Mouse (Mus musculus) layer of hippocampus, postnatal 10 days (tissue): Measurements from ENCODE around the gene Ifitm5. TPM values are rescaled to one million over a fixed set of nuclear protein-coding genes. Genes with fewer than 3 reads are reported as not detected.
"Not testable (repeated sequence)": the region's sequence is repeated elsewhere in the genome, so short reads cannot be mapped to it uniquely, and the experiment has no call there.

Source experiments
- DNase-seq, 2 experiments: peaks; one replicate each; pipeline ENCODE4 v3.0.0; 2021; ENCODE audit warnings: low spot score in 2 of 2
- long read RNA-seq: library from polyadenylated mRNA; stranded (forward); transcript quantifications from one replicate; pipeline ENCODE4 v2.0.0, GENCODE M21; 2023
- total RNA-seq, 2 experiments: library from RNA; stranded (reverse); gene quantifications; 2 replicates each; pipeline ENCODE4 v1.2.3; 2021

Ifitm5 gene
- total RNA-seq: not detected
- long read RNA-seq: 0 reads

- DNase-seq: no peak
Observed at GRCm38 (mm10) chr7:140949824-140950530, at the start of gene Ifitm5. Gene Ifitm5 (minus strand): TSS chr7:140950291.

GRCm38 (mm10) chr7:140998853-140999700 lies 49.0 kb upstream of the Ifitm5 start:
- DNase-seq: no peak

GRCm38 (mm10) chr7:140997817-140998216 lies 47.7 kb upstream of the Ifitm5 start:
- DNase-seq: no peak

- no peak for DNase-seq
Observed at GRCm38 (mm10) chr7:140991117-140991689, 41.1 kb upstream of the Ifitm5 start.

- DNase-seq: no peak
Observed at GRCm38 (mm10) chr7:140990622-140991021, 40.5 kb upstream of the Ifitm5 start.

GRCm38 (mm10) chr7:140990185-140990584 lies 40.1 kb upstream of the Ifitm5 start:
- no peak for DNase-seq

- DNase-seq: no peak
Observed at GRCm38 (mm10) chr7:140989022-140989421, 38.9 kb upstream of the Ifitm5 start.

GRCm38 (mm10) chr7:140987182-140988138 lies 37.4 kb upstream of the Ifitm5 start:
- DNase-seq: no peak

GRCm38 (mm10) chr7:140982971-140983370 lies 32.9 kb upstream of the Ifitm5 start:
- DNase-seq: no peak

- no peak for DNase-seq
Observed at GRCm38 (mm10) chr7:140981704-140982103, 31.6 kb upstream of the Ifitm5 start.

- not testable (repeated sequence) for DNase-seq
Observed at GRCm38 (mm10) chr7:140976720-140977119, 26.6 kb upstream of the Ifitm5 start.

GRCm38 (mm10) chr7:140975465-140975864 lies 25.4 kb upstream of the Ifitm5 start:
- no peak for DNase-seq

- no peak for DNase-seq
Observed at GRCm38 (mm10) chr7:140974940-140975339, 24.8 kb upstream of the Ifitm5 start.

GRCm38 (mm10) chr7:140973396-140974165 lies 23.5 kb upstream of the Ifitm5 start:
- DNase-seq: no peak

- no peak for DNase-seq
Observed at GRCm38 (mm10) chr7:140971479-140972171, 21.5 kb upstream of the Ifitm5 start.

- DNase-seq: no peak
Observed at GRCm38 (mm10) chr7:140970931-140971330, 20.8 kb upstream of the Ifitm5 start.

GRCm38 (mm10) chr7:140968710-140969109 lies 18.6 kb upstream of the Ifitm5 start:
- DNase-seq: not testable (repeated sequence)

- no peak for DNase-seq
Observed at GRCm38 (mm10) chr7:140967862-140968591, 17.9 kb upstream of the Ifitm5 start.

- DNase-seq: no peak
Observed at GRCm38 (mm10) chr7:140966921-140967320, 16.8 kb upstream of the Ifitm5 start, which contains the start of gene Ifitm1. Gene Ifitm1 (plus strand): TSS chr7:140967221.
